In the genomic region with DNA sequence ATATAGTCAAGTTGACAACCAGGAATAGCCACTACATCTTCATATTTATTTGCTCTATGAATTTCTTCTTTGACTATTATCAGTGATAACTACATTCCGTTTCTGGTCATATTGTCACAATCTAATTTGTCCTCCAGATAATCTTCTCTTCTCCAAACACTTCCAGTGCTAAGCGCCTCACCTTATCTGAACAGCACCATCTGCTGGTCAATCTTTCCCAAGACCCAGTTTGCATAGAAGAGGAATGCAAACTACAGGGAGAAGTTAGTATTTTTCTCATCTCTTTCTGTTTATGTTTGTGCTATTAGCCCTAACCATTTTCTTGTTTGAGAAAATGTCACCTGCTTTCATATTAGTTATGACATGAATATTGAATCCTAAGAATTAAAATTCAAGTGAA, we compare ENCODE assay signal across 10 mouse cellular contexts.
DNase-seq lines count a peak whose midpoint lies in the region; ATAC-seq and TF ChIP-seq lines count a peak whose summit lies in the region.
"Had no signal": no experiment of that assay in that cellular context is flagged by ENCODE, and none has a peak within 500 bp of the region (broad histone marks: within the 10 kb centered on the region; RNA-seq: fewer than 3 reads in every experiment).

No protein-coding gene starts in this region.

- no peaks in the 10 kb centered on the region for H3K27me3 ChIP-seq in lung, postnatal 0 days (replicated peaks; ENCODE audit: insufficient read depth, low read length)
- H3K27me3 ChIP-seq: heart, embryonic 13.5 days had no signal

- H3K36me3 ChIP-seq in lung, postnatal 0 days (ENCODE audit: insufficient read depth, low read length), result no peaks in the 10 kb centered on the region
- H3K36me3 ChIP-seq: heart, embryonic 13.5 days had no signal

- peak; percentile 46 for TF ChIP-seq CTCF in lung, postnatal 0 days (IDR thresholded peaks at IDR 0.05)

- no peak for TF ChIP-seq EP300 in lung, postnatal 0 days (IDR thresholded peaks at IDR 0.05)

- 26% methylated on average over 2 of the region's 2 CpGs for WGBS in lung, postnatal 0 days

- no peak for ATAC-seq in lung, postnatal 0 days
- ATAC-seq in inflammation-experienced regulatory T-cells, adult 6 months, result no peak

- no peaks in the 10 kb centered on the region for H3K4me1 ChIP-seq in lung, postnatal 0 days (ENCODE audit: insufficient read depth, low read depth, low read length)
- H3K4me1 ChIP-seq: heart, embryonic 13.5 days had no signal

- no peaks in the 10 kb centered on the region for H3K9me3 ChIP-seq in lung, postnatal 0 days (ENCODE audit: low read length)
- H3K9me3 ChIP-seq: heart, embryonic 13.5 days had no signal

- H3K9ac ChIP-seq in lung, postnatal 0 days (replicated peaks; ENCODE audit: low read depth), result no peak overlapping the region
- H3K9ac ChIP-seq: heart, embryonic 13.5 days had no signal

- DNase-seq in gastrocnemius, postnatal 10 days, result peak; percentile 4
- DNase-seq in gastrocnemius, adult 18-20 months (ENCODE audit: low spot score), result no peak
- peak; percentile 12 for DNase-seq in lung, postnatal 0 days (ENCODE audit: low spot score)
- no peak for DNase-seq in lung, adult 18-20 months
- DNase-seq in WW6 (ENCODE audit: low read depth, low spot score), result peak; percentile 1
- DNase-seq in left cerebral cortex, postnatal 4 days, result peak; percentile 16
- no peak for DNase-seq in cerebellum, adult 9-11 months

- no peak overlapping the region for H3K27ac ChIP-seq in lung, postnatal 0 days (ENCODE audit: low read length)
- H3K27ac ChIP-seq: heart, embryonic 13.5 days; macrophage had no signal

- intact Hi-C loops in left cerebral cortex, postnatal 4 days (cut with DNase I), result no loop called here

- H3K4me3 ChIP-seq in lung, postnatal 0 days (ENCODE audit: low read depth, low read length), result no peak overlapping the region
- H3K4me3 ChIP-seq: heart, embryonic 13.5 days had no signal

- no peak overlapping the region for H3K4me2 ChIP-seq in lung, postnatal 0 days (replicated peaks; ENCODE audit: low read depth, low read length)
- H3K4me2 ChIP-seq: heart, embryonic 13.5 days had no signal

Comparison
In these comparisons a context has a peak if more than half of its experiments do, and no peak if none do; other contexts are left out.
1. DNase-seq: peak in gastrocnemius, postnatal 10 days (single experiment), lung, postnatal 0 days (single experiment), WW6 (single experiment) and left cerebral cortex, postnatal 4 days (single experiment); none in gastrocnemius, adult 18-20 months (single experiment), lung, adult 18-20 months (0 of 2) and cerebellum, adult 9-11 months (single experiment).